Mouse (Mus musculus): ENCODE data around the gene Znrd1.

DNA sequence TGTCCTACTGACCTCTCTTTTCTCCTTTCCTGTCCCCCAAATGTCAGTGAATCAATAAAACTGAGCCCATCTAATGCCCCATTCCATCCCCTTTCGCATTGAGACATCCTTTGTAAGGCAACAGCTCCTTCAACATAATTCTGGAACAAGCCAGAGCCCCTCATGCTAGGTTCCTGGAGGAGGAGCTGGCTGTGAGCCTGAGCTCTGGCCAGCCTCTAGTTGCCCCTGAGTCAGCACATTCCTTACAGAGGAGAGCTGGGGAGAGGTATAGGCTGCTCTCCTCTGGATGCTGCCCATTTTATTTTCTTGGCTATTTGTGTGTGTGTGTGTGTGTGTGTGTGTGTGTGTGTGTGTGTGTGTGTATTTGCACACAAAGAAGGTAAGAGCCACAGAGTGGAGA, 50.1 kb downstream of the Znrd1 start:
- TF ChIP-seq CTCF (conservative IDR thresholded peaks at IDR 0.05; ENCODE audit: low read length) (no peak), POU5F1 (IDR thresholded peaks at IDR 0.05; ENCODE audit: borderline replicate concordance, low read length) (no peak), NANOG (IDR thresholded peaks at IDR 0.05; ENCODE audit: borderline replicate concordance, low read length) (no peak)

Data from E14TG2a.4 (cell line).